Mouse (Mus musculus) ES-E14 (cell line): Measurements from ENCODE around the gene Gm17018.

Experiments
- HCFC1 ChIP-seq: IDR thresholded peaks from 2 replicates; pipeline ENCODE4 v1.6.1; 2012; ENCODE audit warnings: low read length, inconsistent platforms, borderline replicate concordance; ENCODE audit not compliant: insufficient read depth
- MAFK ChIP-seq: IDR thresholded peaks from 2 replicates; pipeline ENCODE4 v1.6.1; 2014; ENCODE audit warnings: mild to moderate bottlenecking, low read depth, low read length, inconsistent platforms; ENCODE audit not compliant: insufficient read depth
- ZC3H11A ChIP-seq: IDR thresholded peaks from 2 replicates; pipeline ENCODE4 v1.6.1; 2012; ENCODE audit warnings: low read depth, mild to moderate bottlenecking, inconsistent platforms, low read length, borderline replicate concordance

DNA sequence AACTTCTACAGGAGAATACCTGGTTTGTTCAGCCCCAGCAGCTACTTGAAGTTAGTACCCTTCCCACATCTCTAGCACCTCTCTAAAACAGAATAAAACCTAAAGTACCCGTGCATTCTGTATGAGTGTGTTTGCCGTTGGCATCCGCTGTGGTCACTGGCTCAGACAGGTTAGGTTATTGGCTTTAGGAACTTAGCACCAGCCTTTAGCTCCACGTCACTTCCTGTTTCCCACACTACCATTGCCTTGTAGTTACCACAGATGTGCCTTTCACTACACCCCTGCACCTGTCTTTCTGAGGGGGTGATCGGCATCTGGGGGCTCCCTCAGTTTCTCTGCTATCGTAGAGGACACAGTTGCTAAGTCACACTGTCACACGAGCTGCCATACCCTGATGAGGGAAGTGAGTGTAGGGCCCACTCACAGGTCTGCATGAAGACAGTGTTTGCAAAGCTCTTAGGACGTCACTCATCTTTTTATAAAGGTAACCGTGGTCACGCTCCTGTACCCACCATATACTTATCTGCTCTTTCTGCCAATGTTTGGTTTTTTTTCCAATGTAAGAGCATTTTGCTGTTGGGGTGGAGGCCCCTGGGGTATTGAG, 32.4 kb upstream of the Gm17018 start:
- TF ChIP-seq ZC3H11A (no peak), HCFC1 (no peak), MAFK (no peak)
